Mouse (Mus musculus) CD4-positive, CD25-positive, alpha-beta regulatory T cell, adult 4 months (primary cell): Measurements from ENCODE around the gene Tspan17. TPM values are rescaled to one million over a fixed set of nuclear protein-coding genes. Genes with fewer than 3 reads are reported as not detected.

Experiments
- ATAC-seq: one replicate; pipeline ENCODE4 v1.8.0; 2017
- polyA plus RNA-seq, 2 experiments: library from polyadenylated mRNA; unstranded; fragments of 100-300 nt; shearing (Covaris generic); gene quantifications; one replicate each; pipeline ENCODE4 v1.2.1; 2017

Gene Tspan17
- 1 to 10 TPM; 2.1 to 2.7 TPM for polyA plus RNA-seq

DNA sequence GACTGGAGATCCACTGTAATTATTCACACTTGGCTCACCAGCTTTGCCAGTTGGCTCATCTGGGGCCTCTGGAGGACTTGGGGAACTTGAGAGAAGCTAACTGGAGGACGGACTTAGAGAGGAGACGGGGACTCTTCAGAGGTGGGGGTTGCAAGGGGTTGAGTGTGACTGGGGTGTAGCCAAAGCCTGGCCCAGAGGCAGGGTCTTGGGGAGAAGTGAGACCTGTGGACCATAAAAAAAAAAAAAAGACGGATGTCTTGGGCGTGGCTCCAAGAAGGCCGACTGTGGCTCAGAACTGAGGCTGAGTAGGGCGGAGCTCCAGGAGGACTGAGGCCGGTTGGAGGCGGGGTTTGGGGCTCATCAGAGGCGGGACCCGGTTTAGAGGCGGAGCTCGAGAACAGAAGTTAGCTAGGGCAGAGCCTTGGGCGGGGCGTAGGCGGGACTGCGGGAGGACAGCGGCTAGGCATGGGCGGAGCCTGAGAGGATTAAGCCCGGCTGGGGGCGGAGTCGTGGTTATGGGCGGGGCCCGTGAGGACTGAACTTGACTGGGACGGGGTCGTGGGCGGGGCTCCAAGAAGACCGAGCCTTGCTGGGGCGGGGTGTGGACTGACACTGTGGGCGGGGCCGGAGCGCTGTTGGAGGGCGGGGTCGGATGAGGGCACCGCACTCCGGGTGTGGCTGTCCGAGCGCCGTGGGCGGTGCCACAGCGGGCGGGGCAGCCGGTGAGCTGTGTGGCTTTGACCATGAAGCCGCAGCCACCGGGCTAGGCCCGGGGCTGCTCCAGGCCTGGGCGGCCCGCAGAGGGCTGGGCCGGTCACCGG, at the start of gene Tspan17:
TSS of gene Tspan17 (plus strand) at position 638 of the 821 bp plus-strand sequence.
- ATAC-seq, result peak; percentile 90

DNA sequence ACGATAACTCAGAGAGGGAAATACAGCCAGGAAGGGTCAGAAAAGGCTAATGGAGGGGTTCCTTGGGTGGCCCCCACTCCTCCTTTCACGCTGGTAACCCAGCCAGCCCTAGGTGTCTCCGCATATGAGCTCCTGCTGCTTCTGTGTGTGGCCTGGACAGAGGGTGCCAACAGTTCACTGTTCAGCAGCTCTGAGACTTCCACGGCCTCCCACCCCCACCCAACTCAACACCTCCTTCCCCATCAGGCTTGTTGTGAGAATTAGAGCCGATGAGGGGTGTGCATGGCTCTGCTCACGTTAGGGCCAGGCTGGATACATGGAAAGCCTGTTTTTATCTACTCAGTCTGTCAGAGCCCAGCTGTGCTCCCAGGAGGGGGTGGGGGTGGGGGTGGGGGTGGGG, 43.1 kb upstream of the Tspan17 start:
- no peak for ATAC-seq

- no peak for ATAC-seq
These were observed 42.3 kb upstream of the Tspan17 start for GRCm38 (mm10) chr13:54746896-54747295.

- no peak for ATAC-seq
These were observed 41.0 kb upstream of the Tspan17 start for GRCm38 (mm10) chr13:54748190-54748589.

GRCm38 (mm10) chr13:54748721-54749060, 40.5 kb upstream of the Tspan17 start:
- ATAC-seq, result no peak

GRCm38 (mm10) chr13:54749061-54749863, 39.9 kb upstream of the Tspan17 start:
- no peak for ATAC-seq

- ATAC-seq, result no peak
These were observed 39.2 kb upstream of the Tspan17 start, which contains the start of gene Gprin1 for GRCm38 (mm10) chr13:54749864-54750411. Gene Gprin1 (minus strand): TSS chr13:54749874.

- no peak for ATAC-seq
These were observed 38.5 kb upstream of the Tspan17 start for GRCm38 (mm10) chr13:54750699-54751098.

GRCm38 (mm10) chr13:54752656-54753055, 36.5 kb upstream of the Tspan17 start:
- no peak for ATAC-seq

- ATAC-seq, result no peak
These were observed 35.4 kb upstream of the Tspan17 start for GRCm38 (mm10) chr13:54753733-54754132.

GRCm38 (mm10) chr13:54754169-54755080, 34.8 kb upstream of the Tspan17 start:
- ATAC-seq, result no peak

DNA sequence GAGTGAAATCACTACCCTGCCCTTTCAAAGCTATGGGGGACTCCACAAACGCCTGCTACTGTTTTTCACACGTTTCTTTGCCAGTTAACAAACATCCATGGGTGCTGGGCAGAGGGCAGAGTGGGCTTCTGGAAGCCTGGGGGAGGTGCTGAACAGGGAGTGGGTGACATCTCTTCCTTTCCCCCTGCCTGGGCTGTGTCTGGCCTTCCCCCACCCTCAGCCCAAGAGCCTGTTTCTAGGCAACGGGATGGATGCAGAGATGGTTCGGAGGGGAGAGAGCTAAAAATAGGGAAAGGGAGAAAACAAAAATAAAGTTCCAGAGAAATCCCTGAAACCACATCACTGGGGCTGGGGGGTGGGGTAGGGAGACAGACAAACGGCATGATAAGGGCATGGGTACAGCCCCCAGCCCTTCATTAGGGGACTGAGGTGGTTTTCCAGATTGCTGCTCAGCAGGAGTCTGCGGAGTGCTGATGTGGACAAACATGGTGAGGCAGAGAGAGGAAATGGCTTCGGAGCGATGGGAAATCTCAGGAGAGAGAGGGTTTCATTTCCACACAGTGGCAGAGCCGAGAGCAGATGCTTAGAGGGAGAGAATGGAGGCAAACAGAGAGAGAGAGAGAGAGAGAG, 33.9 kb upstream of the Tspan17 start:
- ATAC-seq, result no peak

- no peak for ATAC-seq
These were observed 32.9 kb upstream of the Tspan17 start for GRCm38 (mm10) chr13:54756156-54756712.

DNA sequence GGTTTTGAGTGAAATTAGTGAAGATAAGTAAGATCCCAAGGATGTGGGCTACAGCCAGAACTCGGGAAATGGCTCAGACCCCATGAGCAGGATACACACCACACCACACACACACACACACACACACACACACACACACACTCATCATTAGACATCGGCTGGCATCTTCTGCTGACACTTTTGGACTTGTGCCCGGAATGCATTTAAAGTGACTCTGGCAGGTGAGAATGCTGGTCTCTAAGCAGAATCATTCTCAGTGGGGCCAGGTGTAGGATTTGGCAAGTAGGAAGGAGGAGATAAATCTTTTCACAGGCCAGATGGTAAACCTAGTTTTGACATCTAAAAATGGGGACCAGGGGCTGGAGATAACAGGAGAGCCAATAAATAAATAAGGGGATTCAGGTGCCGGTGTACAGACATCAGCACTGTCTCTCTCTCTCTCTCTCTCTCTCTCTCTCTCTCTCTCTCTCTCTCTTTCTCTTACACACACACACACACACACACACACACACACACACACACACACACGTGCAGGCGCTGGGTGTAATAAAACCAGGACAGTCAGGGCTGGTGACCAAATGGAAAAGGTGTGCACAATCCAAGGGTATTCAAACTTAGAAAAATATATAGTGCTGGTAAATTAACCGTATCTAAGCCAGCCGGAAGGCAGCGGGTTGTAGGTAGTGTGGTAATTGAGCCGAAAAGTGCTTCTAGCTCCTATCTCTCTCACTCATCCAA, 31.9 kb upstream of the Tspan17 start:
- ATAC-seq, result no peak

DNA sequence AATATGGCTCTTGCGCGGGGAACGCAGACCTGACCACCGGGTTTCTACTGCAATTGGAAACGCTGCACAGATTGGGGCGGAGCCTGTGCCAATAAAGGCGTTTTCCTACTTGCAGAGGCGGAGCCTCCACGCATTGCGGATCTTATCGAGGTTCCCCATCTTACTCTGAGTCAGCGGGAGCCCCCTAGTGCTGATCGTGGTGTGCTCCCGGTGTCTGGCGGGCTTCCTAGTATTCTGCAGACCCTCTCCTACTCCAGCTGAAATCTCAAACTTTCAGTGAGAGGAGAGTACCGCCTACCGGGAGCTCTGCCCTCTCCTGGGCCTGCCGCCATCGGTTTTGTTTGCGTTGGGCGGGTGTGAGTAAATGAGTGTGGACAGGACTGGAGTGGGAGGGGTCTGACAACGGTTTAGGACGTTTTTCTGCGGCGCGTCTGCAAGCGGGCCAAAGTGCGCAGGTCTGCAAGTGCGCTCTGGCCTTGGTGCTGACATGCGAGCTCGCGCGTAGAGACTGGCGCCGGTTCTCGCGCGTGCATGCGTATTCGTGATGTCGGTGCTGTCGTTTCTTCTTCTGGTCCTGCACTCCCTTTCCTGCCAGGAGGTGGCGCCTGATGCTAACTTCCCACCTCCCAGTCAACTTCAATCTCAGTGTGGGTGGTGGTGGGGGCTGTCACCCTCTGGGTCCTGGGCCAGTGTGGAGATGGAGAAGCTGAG, 31.0 kb upstream of the Tspan17 start:
- ATAC-seq, result peak; percentile 60

DNA sequence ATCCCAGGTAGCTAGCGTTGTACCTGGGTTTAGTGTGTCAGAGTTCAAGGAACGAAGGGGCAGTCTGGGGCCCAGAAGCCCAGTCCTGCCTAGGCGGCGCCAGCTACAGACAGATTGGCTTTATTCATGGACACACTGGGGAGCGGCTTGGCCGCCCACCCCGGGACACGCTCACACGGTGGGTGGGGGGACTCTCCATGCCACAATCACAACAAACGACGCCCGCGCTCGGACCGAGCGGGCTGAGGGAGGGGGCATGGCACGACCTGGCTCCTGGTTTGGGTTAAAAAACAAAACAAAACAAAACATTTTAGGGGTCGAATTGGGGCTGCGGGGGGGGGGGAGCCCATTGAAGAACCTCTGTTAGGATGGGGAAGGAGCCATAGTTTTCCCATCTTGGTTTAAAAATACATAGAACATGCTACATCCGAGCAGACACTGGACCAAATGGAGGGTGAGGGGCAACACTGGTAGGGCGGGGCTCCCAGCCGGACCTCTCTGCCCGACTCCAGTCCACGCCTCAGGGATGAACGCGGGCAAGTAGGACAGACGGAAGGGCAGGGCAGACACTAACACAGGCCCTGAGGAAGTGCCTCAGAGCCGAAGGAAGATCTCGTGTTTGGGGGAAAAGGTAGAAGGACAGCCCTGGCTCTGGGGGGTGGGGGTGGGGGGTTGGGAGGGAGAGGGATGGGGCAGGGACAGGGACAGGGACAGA, 30.3 kb upstream of the Tspan17 start:
- no peak for ATAC-seq

DNA sequence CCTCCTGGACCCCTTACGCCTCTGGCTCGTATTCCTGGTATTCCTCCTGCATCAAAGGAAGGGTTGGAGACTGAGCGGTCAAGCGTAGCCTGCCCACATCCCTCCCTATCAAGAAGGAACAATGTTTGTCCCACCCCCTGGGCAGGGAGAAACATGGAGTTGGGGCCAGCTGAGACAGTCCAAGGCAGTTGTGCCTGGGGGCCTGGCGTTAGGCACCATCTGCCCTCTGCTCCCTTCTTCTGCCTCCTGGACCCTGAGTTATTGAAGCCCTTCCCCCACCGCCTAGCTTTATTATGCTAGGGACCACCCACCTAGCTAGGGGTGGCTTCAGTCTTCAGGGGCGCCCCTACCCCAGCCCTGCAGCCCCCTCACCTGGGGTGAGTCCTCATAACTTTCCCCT, 29.7 kb upstream of the Tspan17 start:
- ATAC-seq, result no peak

GRCm38 (mm10) chr13:54760164-54760795, 28.9 kb upstream of the Tspan17 start:
- no peak for ATAC-seq

DNA sequence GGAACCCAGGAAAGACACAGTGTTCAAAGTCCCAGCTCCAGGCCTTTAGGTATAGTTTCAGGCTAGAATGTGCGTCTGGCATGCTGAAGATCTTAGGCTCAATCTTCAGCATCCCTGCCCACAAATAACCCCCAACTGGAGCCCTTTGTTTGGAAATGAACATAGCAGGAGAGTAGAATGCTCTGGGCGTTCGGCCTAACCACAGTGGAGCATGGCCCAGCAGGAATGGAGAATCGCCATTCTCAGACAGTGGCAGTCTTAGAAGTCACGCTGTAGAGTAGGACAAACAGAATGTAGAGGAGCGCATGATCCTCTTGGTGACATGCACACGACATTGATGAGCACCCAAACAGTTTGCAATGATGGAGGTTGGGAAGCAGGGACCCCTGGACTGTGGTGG, 28.3 kb upstream of the Tspan17 start:
- ATAC-seq, result no peak
